Mouse (Mus musculus) heart, embryonic 11.5 days (tissue): ENCODE data around the gene Cdh18. TPM values are rescaled to one million over a fixed set of nuclear protein-coding genes. Genes with fewer than 3 reads are reported as not detected.
"Not testable (repeated sequence)": the region's sequence is repeated elsewhere in the genome, so short reads cannot be mapped to it uniquely, and the experiment has no call there.

Experiments
- ATAC-seq: fragments of 200-750 bp; cut with Nextera tagmentation; replicated peaks from 2 replicates; pipeline ENCODE4 v1.8.0; 2017; ENCODE audit warnings: moderate library complexity; ENCODE audit not compliant: insufficient number of reproducible peaks, low FRiP score, low TSS enrichment
- H3K27ac ChIP-seq: fragments of 300-500 bp; sonication (generic); 2 replicates; pipeline ENCODE4 v1.5.1; 2014; ENCODE audit warnings: mild to moderate bottlenecking, low read depth, low read length
- H3K27me3 ChIP-seq: fragments of 300-500 bp; sonication (generic); 2 replicates; pipeline ENCODE4 v1.6.1; 2014; ENCODE audit warnings: mild to moderate bottlenecking, low read length, mixed read lengths; ENCODE audit not compliant: control insufficient read depth, insufficient read depth
- H3K36me3 ChIP-seq: fragments of 300-500 bp; sonication (generic); 2 replicates; pipeline ENCODE4 v1.6.1; 2014; ENCODE audit warnings: mild to moderate bottlenecking, low read length, moderate library complexity, mixed read lengths; ENCODE audit not compliant: control insufficient read depth, insufficient read depth
- H3K4me1 ChIP-seq: fragments of 300-500 bp; sonication (generic); 2 replicates; pipeline ENCODE4 v1.6.1; 2014; ENCODE audit warnings: low read length; ENCODE audit not compliant: control insufficient read depth, insufficient read depth
- H3K4me2 ChIP-seq: fragments of 300-500 bp; sonication (generic); 2 replicates; pipeline ENCODE4 v1.6.1; 2014; ENCODE audit warnings: mild to moderate bottlenecking, moderate library complexity
- H3K4me3 ChIP-seq: fragments of 300-500 bp; sonication (generic); 2 replicates; pipeline ENCODE4 v1.5.1; 2014; ENCODE audit warnings: low read depth, low read length
- H3K9ac ChIP-seq: fragments of 300-500 bp; sonication (generic); 2 replicates; pipeline ENCODE4 v1.6.1; 2014; ENCODE audit warnings: mild to moderate bottlenecking, low read depth, low read length, moderate library complexity
- H3K9me3 ChIP-seq: fragments of 300-500 bp; sonication (generic); replicated peaks from 2 replicates; pipeline ENCODE4 v1.6.1; 2016; ENCODE audit warnings: low read length; ENCODE audit not compliant: control insufficient read depth
- WGBS: fragments of 180-500 bp; shearing (Covaris S2); extraction: QIAGEN DNeasy Blood & Tissue Kit; methylation state at CpG from one replicate; pipeline ENCODE4 v1.1.7; 2014; ENCODE audit not compliant: insufficient replicate concordance; 5-methylcytosine and 5-hydroxymethylcytosine counted together
- polyA plus RNA-seq: library from polyadenylated mRNA; unstranded; fragments of >200 nt; fragmentation: Nextera tagmentation; extraction: Ambion mirVana; gene quantifications from 2 replicates; pipeline ENCODE4 v1.2.1, GENCODE M21; 2014

Gene Cdh18
- polyA plus RNA-seq, 1 experiment from 2014 or later, result 0.17 TPM

- H3K27ac ChIP-seq, result no peak overlapping the region
- no peaks in the 10 kb centered on the region for H3K27me3 ChIP-seq
- H3K4me3 ChIP-seq, result no peak overlapping the region
- no peak overlapping the region for H3K4me2 ChIP-seq
- no peaks in the 10 kb centered on the region for H3K36me3 ChIP-seq
- H3K4me1 ChIP-seq, result no peaks in the 10 kb centered on the region
- no peak overlapping the region for H3K9ac ChIP-seq
- H3K9me3 ChIP-seq, result no peaks in the 10 kb centered on the region
- ATAC-seq, result no peak
- 62% methylated on average over 2 of the region's 2 CpGs for WGBS
These were observed 503.2 kb downstream of the Cdh18 start for GRCm38 (mm10) chr15:23052006-23052405.

- not testable (repeated sequence) for H3K4me1 ChIP-seq, H3K9ac ChIP-seq, H3K27me3 ChIP-seq, ATAC-seq, H3K4me3 ChIP-seq, H3K27ac ChIP-seq, H3K36me3 ChIP-seq, H3K9me3 ChIP-seq, H3K4me2 ChIP-seq
- WGBS, result 69% methylated on average over 1 of the region's 1 CpGs
These were observed 536.5 kb downstream of the Cdh18 start for GRCm38 (mm10) chr15:23085326-23085725.

- no peaks in the 10 kb centered on the region for H3K36me3 ChIP-seq
- no peak overlapping the region for H3K4me2 ChIP-seq
- no peaks in the 10 kb centered on the region for H3K27me3 ChIP-seq
- H3K9ac ChIP-seq, result no peak overlapping the region
- H3K4me3 ChIP-seq, result no peak overlapping the region
- ATAC-seq, result no peak
- no peaks in the 10 kb centered on the region for H3K9me3 ChIP-seq
- H3K4me1 ChIP-seq, result no peaks in the 10 kb centered on the region
- WGBS, result 76% methylated on average over 2 of the region's 2 CpGs
- H3K27ac ChIP-seq, result no peak overlapping the region
These were observed 538.7 kb downstream of the Cdh18 start for GRCm38 (mm10) chr15:23087535-23087934.

- 74% methylated on average over 5 of the region's 5 CpGs for WGBS
- no peak overlapping the region for H3K4me3 ChIP-seq
- no peaks in the 10 kb centered on the region for H3K27me3 ChIP-seq
- no peaks in the 10 kb centered on the region for H3K9me3 ChIP-seq
- no peak overlapping the region for H3K27ac ChIP-seq
- H3K4me1 ChIP-seq, result no peaks in the 10 kb centered on the region
- no peak overlapping the region for H3K9ac ChIP-seq
- ATAC-seq, result no peak
- H3K36me3 ChIP-seq, result no peaks in the 10 kb centered on the region
- H3K4me2 ChIP-seq, result no peak overlapping the region
These were observed 547.8 kb downstream of the Cdh18 start for GRCm38 (mm10) chr15:23096601-23097000.

- Histone ChIP-seq H3K4me1 (no peaks in the 10 kb centered on the region), H3K36me3 (no peaks in the 10 kb centered on the region), H3K4me2 (no peak overlapping the region), H3K4me3 (no peak overlapping the region), H3K9me3 (no peaks in the 10 kb centered on the region), H3K27me3 (no peaks in the 10 kb centered on the region), H3K27ac (no peak overlapping the region), H3K9ac (no peak overlapping the region)
- WGBS, result 38% methylated on average over 5 of the region's 5 CpGs
- no peak for ATAC-seq
These were observed 556.0 kb downstream of the Cdh18 start for GRCm38 (mm10) chr15:23104668-23105380.

GRCm38 (mm10) chr15:23134950-23135715, 586.3 kb downstream of the Cdh18 start:
- Histone ChIP-seq H3K4me2 (no peak overlapping the region), H3K27ac (no peak overlapping the region), H3K9ac (no peak overlapping the region), H3K27me3 (no peaks in the 10 kb centered on the region), H3K4me1 (no peaks in the 10 kb centered on the region), H3K4me3 (no peak overlapping the region), H3K9me3 (no peaks in the 10 kb centered on the region), H3K36me3 (no peaks in the 10 kb centered on the region)
- WGBS, result 72% methylated on average over 6 of the region's 6 CpGs
- ATAC-seq, result no peak

GRCm38 (mm10) chr15:23136971-23137370, 588.1 kb downstream of the Cdh18 start:
- Histone ChIP-seq H3K4me1 (no peaks in the 10 kb centered on the region), H3K4me3 (no peak overlapping the region), H3K27me3 (no peaks in the 10 kb centered on the region), H3K4me2 (no peak overlapping the region), H3K9ac (no peak overlapping the region), H3K27ac (no peak overlapping the region), H3K9me3 (no peaks in the 10 kb centered on the region), H3K36me3 (no peaks in the 10 kb centered on the region)
- no peak for ATAC-seq
- WGBS, result 80% methylated on average over 3 of the region's 3 CpGs

- not testable (repeated sequence) for H3K4me2 ChIP-seq, H3K27me3 ChIP-seq, H3K9me3 ChIP-seq, H3K9ac ChIP-seq, H3K4me3 ChIP-seq, H3K36me3 ChIP-seq, H3K4me1 ChIP-seq, ATAC-seq, H3K27ac ChIP-seq
- WGBS, result 18% methylated on average over 1 of the region's 1 CpGs
These were observed 594.1 kb downstream of the Cdh18 start for GRCm38 (mm10) chr15:23142907-23143306.

GRCm38 (mm10) chr15:23155883-23156282, 607.1 kb downstream of the Cdh18 start:
- Histone ChIP-seq H3K27me3 (no peaks in the 10 kb centered on the region), H3K27ac (no peak overlapping the region), H3K9ac (no peak overlapping the region), H3K9me3 (no peaks in the 10 kb centered on the region), H3K4me3 (no peak overlapping the region), H3K36me3 (no peaks in the 10 kb centered on the region), H3K4me1 (no peaks in the 10 kb centered on the region), H3K4me2 (no peak overlapping the region)
- WGBS, result 88% methylated on average over 2 of the region's 2 CpGs
- no peak for ATAC-seq
